Mouse (Mus musculus) kidney, embryonic 15.5 days (tissue): ENCODE data around the gene Tspan9. TPM values are rescaled to one million over a fixed set of nuclear protein-coding genes. Genes with fewer than 3 reads are reported as not detected.

Source experiments
- ATAC-seq: fragments of 200-750 bp; cut with Nextera tagmentation; replicated peaks from 2 replicates; pipeline ENCODE4 v1.8.0; 2017; ENCODE audit warnings: moderate TSS enrichment; ENCODE audit not compliant: low FRiP score
- H3K27ac ChIP-seq: fragments of 300-500 bp; sonication (generic); 2 replicates; pipeline ENCODE4 v1.5.1; 2015; ENCODE audit warnings: mild to moderate bottlenecking, inconsistent platforms
- H3K27me3 ChIP-seq: fragments of 300-500 bp; sonication (generic); 2 replicates; pipeline ENCODE4 v1.6.1; 2015; ENCODE audit warnings: inconsistent platforms
- H3K36me3 ChIP-seq: fragments of 300-500 bp; sonication (generic); 2 replicates; pipeline ENCODE4 v1.6.1; 2015; ENCODE audit warnings: inconsistent platforms
- H3K4me1 ChIP-seq: fragments of 300-500 bp; sonication (generic); 2 replicates; pipeline ENCODE4 v1.6.1; 2015; ENCODE audit warnings: inconsistent platforms
- H3K4me2 ChIP-seq: fragments of 300-500 bp; sonication (generic); 2 replicates; pipeline ENCODE4 v1.6.1; 2015; ENCODE audit warnings: moderate library complexity, mild to moderate bottlenecking, inconsistent platforms
- H3K4me3 ChIP-seq: fragments of 300-500 bp; sonication (generic); replicated peaks from 2 replicates; pipeline ENCODE4 v1.5.1; 2015; ENCODE audit warnings: mild to moderate bottlenecking, inconsistent platforms
- H3K9ac ChIP-seq: fragments of 300-500 bp; sonication (generic); 2 replicates; pipeline ENCODE4 v1.6.1; 2015; ENCODE audit warnings: mild to moderate bottlenecking, inconsistent platforms
- H3K9me3 ChIP-seq: fragments of 300-500 bp; sonication (generic); replicated peaks from 2 replicates; pipeline ENCODE4 v1.6.1; 2016; ENCODE audit warnings: inconsistent platforms
- WGBS: fragments of 180-500 bp; shearing (Covaris S2); methylation state at CpG from one replicate; pipeline ENCODE4 v1.1.7; 2015; ENCODE audit warnings: mixed read lengths; 5-methylcytosine and 5-hydroxymethylcytosine counted together
- polyA plus RNA-seq: library from polyadenylated mRNA; unstranded; fragments of >200 nt; fragmentation: Nextera tagmentation; extraction: Ambion mirVana; gene quantifications from 2 replicates; pipeline ENCODE4 v1.2.1, GENCODE M21; 2015

The Tspan9 gene
- polyA plus RNA-seq, 1 experiment from 2014 or later = 121 TPM

GRCm38 (mm10) chr6:128062216-128062615 is 81.2 kb downstream of the Tspan9 start:
- Histone ChIP-seq H3K9me3 (no peaks in the 10 kb centered on the region), H3K4me3 (no peak overlapping the region), H3K9ac (no peak overlapping the region), H3K4me1 (peaks cover 43% of the 10 kb centered on the region), H3K36me3 (peaks cover 4% of the 10 kb centered on the region; the same call in 1 of the 2 replicates), H3K27ac (no peak overlapping the region), H3K27me3 (no peaks in the 10 kb centered on the region), H3K4me2 (no peak overlapping the region)
- ATAC-seq = no peak
- WGBS = 89% methylated on average over 13 of the region's 13 CpGs

DNA sequence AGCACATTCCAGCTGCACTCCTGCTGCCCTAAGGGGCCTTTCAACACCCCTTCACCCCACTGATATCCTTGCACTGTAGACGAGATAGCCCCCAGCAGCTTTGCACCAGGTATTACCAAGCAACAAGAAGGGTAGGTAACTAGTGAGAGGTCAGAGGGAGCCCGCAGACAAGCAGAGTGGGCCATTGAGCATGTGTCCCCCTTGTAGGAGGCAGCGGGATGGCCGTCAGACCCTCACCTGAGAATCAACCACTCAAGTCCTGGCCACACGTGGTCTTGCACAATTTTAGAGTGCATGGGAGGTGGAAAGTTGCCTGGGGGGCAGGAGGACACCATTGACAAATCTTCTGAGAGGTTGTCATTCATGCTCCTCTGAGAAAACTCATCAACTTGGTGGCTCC is 82.1 kb downstream of the Tspan9 start:
- WGBS = 89% methylated on average over 5 of the region's 5 CpGs
- Histone ChIP-seq H3K27ac (no peak overlapping the region), H3K4me3 (no peak overlapping the region)

GRCm38 (mm10) chr6:128058570-128058969 is 84.8 kb downstream of the Tspan9 start:
- no peak overlapping the region for H3K27ac ChIP-seq
- H3K4me2 ChIP-seq = no peak overlapping the region
- no peaks in the 10 kb centered on the region for H3K27me3 ChIP-seq
- H3K36me3 ChIP-seq = peaks cover 4% of the 10 kb centered on the region; the same call in 1 of the 2 replicates
- H3K9ac ChIP-seq = no peak overlapping the region
- ATAC-seq = no peak
- peaks cover 16% of the 10 kb centered on the region for H3K4me1 ChIP-seq
- 36% methylated on average over 9 of the region's 9 CpGs for WGBS
- H3K4me3 ChIP-seq = no peak overlapping the region
- no peaks in the 10 kb centered on the region for H3K9me3 ChIP-seq

More for the DNA sequence above, 82.1 kb downstream of the Tspan9 start:
- Histone ChIP-seq H3K9ac (no peak overlapping the region), H3K27me3 (no peaks in the 10 kb centered on the region), H3K9me3 (no peaks in the 10 kb centered on the region), H3K4me2 (no peak overlapping the region), H3K4me1 (peaks cover 34% of the 10 kb centered on the region), H3K36me3 (peaks cover 4% of the 10 kb centered on the region; the same call in 1 of the 2 replicates)
- no peak for ATAC-seq

DNA sequence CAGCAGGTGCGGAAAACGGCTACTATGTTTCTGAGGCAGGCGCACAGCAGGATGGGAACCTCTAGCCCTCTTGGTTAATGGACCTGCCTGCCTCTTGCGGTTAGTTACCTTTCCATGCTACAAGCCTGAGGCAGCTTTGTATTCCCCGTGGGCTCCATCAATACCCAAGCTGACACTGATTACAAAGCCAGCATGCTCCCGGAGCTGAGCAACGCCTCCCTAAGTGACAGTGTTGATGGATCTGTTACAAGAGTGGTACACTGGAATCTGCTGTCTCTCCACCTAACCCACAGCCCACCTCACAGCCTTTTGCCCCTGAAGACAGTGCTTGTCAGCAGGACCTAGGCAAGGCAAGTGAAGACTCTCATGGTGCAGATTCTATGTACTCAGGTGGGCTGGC is 85.2 kb downstream of the Tspan9 start:
- no peak overlapping the region for H3K9ac ChIP-seq
- H3K4me1 ChIP-seq = peaks cover 16% of the 10 kb centered on the region
- no peak overlapping the region for H3K27ac ChIP-seq
- no peak overlapping the region for H3K4me2 ChIP-seq
- no peak overlapping the region for H3K4me3 ChIP-seq
- ATAC-seq = no peak
- H3K36me3 ChIP-seq = peaks cover 4% of the 10 kb centered on the region; the same call in 1 of the 2 replicates
- H3K9me3 ChIP-seq = no peaks in the 10 kb centered on the region
- WGBS = 52% methylated on average over 7 of the region's 7 CpGs
- H3K27me3 ChIP-seq = no peaks in the 10 kb centered on the region

GRCm38 (mm10) chr6:128053000-128053732 is 90.2 kb downstream of the Tspan9 start:
- H3K4me3 ChIP-seq = no peak overlapping the region

GRCm38 (mm10) chr6:128047671-128048070 is 95.7 kb downstream of the Tspan9 start:
- peaks cover 31% of the 10 kb centered on the region for H3K4me1 ChIP-seq
- no peak overlapping the region for H3K9ac ChIP-seq
- no peak overlapping the region for H3K4me2 ChIP-seq
- no peaks in the 10 kb centered on the region for H3K27me3 ChIP-seq
- no peak overlapping the region for H3K27ac ChIP-seq
- WGBS = 62% methylated on average over 7 of the region's 7 CpGs
- ATAC-seq = no peak
- no peak overlapping the region for H3K4me3 ChIP-seq
- no peaks in the 10 kb centered on the region for H3K36me3 ChIP-seq
- no peaks in the 10 kb centered on the region for H3K9me3 ChIP-seq

More at GRCm38 (mm10) chr6:128053000-128053732, 90.2 kb downstream of the Tspan9 start:
- Histone ChIP-seq H3K4me2 (no peak overlapping the region), H3K4me1 (no peaks in the 10 kb centered on the region), H3K36me3 (no peaks in the 10 kb centered on the region), H3K9ac (no peak overlapping the region), H3K27ac (no peak overlapping the region), H3K27me3 (no peaks in the 10 kb centered on the region), H3K9me3 (no peaks in the 10 kb centered on the region)
- 69% methylated on average over 10 of the region's 10 CpGs for WGBS
- no peak for ATAC-seq

DNA sequence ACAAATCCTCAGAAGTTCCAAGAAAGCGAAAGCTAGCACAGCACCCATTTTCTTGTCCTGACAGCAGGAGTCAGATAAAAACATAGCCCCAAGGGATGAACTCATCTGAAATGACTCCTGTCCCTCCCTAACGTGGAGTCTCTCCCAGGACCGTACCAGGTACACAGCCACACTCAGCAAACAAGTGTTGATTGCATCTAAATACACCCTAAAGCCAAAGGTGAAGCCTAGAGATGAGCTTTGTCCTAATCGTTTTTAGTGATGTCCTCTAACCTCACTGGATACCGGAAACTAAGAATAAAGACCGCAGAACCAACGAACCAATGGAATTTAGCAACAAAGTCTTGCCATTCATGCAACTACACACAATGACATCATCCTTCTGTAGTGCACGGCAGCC is 96.2 kb downstream of the Tspan9 start:
- H3K4me3 ChIP-seq = no peak overlapping the region
- H3K9ac ChIP-seq = no peak overlapping the region
- 82% methylated on average over 8 of the region's 8 CpGs for WGBS
- H3K9me3 ChIP-seq = no peaks in the 10 kb centered on the region
- ATAC-seq = no peak
- H3K4me2 ChIP-seq = no peak overlapping the region
- no peak overlapping the region for H3K27ac ChIP-seq
- no peaks in the 10 kb centered on the region for H3K36me3 ChIP-seq
- peaks cover 36% of the 10 kb centered on the region for H3K4me1 ChIP-seq
- H3K27me3 ChIP-seq = no peaks in the 10 kb centered on the region

DNA sequence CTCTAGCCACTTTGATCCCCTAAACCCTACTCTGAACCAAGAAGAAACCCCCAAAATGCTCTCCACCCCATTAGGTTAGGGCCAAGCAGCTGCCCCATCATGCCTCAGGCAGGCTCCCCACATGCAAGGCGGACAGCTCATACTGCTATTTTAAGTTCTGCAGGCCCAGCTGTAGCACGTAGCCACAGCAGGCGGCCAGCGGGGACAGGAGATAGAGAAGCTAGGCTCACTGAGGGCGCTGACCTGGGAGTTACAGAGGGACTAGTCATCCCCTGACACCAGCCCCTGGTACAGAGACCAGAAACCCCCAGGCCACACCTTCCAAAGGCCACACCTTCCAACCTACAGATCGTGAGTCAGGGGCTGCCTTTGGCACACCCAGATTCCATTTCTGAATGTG is 96.6 kb downstream of the Tspan9 start:
- no peaks in the 10 kb centered on the region for H3K36me3 ChIP-seq
- no peak overlapping the region for H3K4me3 ChIP-seq
- 80% methylated on average over 6 of the region's 6 CpGs for WGBS
- H3K4me1 ChIP-seq = peaks cover 40% of the 10 kb centered on the region
- ATAC-seq = no peak
- H3K27ac ChIP-seq = no peak overlapping the region
- no peaks in the 10 kb centered on the region for H3K9me3 ChIP-seq
- H3K27me3 ChIP-seq = no peaks in the 10 kb centered on the region
- H3K9ac ChIP-seq = no peak overlapping the region
- no peak overlapping the region for H3K4me2 ChIP-seq

DNA sequence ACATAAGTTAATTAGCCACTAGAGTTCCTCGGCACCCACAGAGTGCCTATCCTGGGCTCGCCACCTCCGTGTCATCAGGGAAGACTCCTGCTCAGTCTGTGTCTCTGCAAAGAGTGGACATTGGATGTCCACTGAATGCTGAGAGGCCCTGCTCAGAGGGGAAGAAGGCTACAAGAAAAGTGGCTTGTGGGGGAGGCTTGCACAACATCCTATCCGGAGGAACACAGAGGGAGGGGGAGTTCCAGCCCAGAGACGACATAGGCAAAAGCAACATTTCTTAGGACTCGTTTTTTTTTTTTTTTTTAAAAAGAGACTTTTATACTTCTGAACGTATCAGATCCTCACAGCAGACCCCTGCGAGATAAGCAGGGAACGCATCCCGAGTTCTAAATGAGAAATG is 98.7 kb downstream of the Tspan9 start:
- Histone ChIP-seq H3K9me3 (no peaks in the 10 kb centered on the region), H3K27ac (peak overlapping the region; percentile 13; the same call in 1 of the 2 replicates), H3K4me1 (peaks cover 53% of the 10 kb centered on the region), H3K4me2 (no peak overlapping the region), H3K9ac (no peak overlapping the region), H3K27me3 (no peaks in the 10 kb centered on the region), H3K4me3 (no peak overlapping the region), H3K36me3 (no peaks in the 10 kb centered on the region)
- 45% methylated on average over 10 of the region's 10 CpGs for WGBS
- peak; percentile 27; the same call in 1 of the 2 replicates for ATAC-seq

DNA sequence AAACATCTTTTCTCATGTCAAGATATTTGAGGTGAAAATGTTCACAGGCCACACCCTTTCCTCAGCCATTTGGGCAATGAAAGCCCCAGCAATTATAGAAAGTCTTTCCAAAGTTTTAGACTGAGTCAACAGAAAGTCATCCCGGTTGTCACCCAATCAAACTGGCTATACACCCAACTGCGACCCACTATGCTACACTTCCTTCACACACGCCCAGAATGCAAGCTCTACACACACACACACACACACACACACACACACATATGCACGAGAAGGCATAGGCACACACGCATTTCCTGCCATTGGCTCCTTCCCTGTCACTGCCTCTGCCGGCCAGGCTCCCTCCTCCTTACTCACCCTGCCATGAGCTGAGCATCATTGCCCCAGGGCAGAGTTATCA is 99.9 kb downstream of the Tspan9 start:
- no peak overlapping the region for H3K4me2 ChIP-seq
- no peak for ATAC-seq
- H3K27ac ChIP-seq = 0 out of 2 replicates have a peak overlapping the region, but pooled peaks have one; percentile 57
- no peaks in the 10 kb centered on the region for H3K27me3 ChIP-seq
- no peak overlapping the region for H3K9ac ChIP-seq
- no peaks in the 10 kb centered on the region for H3K36me3 ChIP-seq
- no peaks in the 10 kb centered on the region for H3K9me3 ChIP-seq
- peaks cover 61% of the 10 kb centered on the region for H3K4me1 ChIP-seq
- 72% methylated on average over 6 of the region's 6 CpGs for WGBS
- H3K4me3 ChIP-seq = no peak overlapping the region

- Histone ChIP-seq H3K27ac (peak overlapping the region; percentile 57), H3K9ac (no peak overlapping the region), H3K9me3 (no peaks in the 10 kb centered on the region), H3K4me1 (peaks cover 71% of the 10 kb centered on the region), H3K36me3 (no peaks in the 10 kb centered on the region), H3K4me2 (no peak overlapping the region), H3K4me3 (no peak overlapping the region), H3K27me3 (no peaks in the 10 kb centered on the region)
- WGBS = 32% methylated on average over 6 of the region's 6 CpGs
- ATAC-seq = peak; percentile 52
Observed at GRCm38 (mm10) chr6:128041836-128042235, 101.6 kb downstream of the Tspan9 start.

DNA sequence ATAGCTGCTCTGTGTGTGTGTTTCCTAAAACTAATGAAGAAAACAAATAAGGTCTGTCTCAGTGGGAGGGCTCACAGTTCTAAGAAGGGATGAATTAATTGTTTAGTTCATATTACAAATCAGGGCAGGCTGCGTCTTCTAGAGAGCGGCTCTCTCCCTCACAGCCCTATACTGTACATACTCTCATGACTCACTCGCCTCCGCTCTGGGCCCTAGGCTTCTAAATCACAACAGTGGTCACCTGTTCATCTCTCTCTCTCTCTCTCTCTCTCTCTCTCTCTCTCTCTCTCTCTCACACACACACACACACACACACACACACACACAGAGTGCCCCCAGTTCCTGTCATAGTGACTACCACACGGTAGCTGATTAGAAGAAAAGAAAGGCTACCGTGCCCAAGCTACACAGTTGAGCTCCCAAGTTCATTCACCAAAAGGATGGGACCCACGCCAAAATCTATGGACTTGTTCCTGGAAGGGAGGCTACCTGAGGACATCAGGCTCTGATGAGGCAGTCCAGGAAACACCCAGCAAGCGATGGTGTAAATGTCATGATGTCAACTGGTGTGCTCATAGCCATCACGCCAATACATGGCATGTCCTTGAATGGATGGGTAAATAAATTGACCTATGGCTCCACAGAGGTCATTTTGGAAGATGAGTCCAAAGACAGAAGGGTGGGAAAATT is 104.2 kb downstream of the Tspan9 start:
- no peak overlapping the region for H3K9ac ChIP-seq
- H3K36me3 ChIP-seq = no peaks in the 10 kb centered on the region
- peaks cover 3% of the 10 kb centered on the region; the same call in 1 of the 2 replicates for H3K27me3 ChIP-seq
- no peak for ATAC-seq
- WGBS = 81% methylated on average over 9 of the region's 9 CpGs
- H3K9me3 ChIP-seq = no peaks in the 10 kb centered on the region
- H3K4me2 ChIP-seq = no peak overlapping the region
- H3K27ac ChIP-seq = no peak overlapping the region
- H3K4me3 ChIP-seq = no peak overlapping the region
- H3K4me1 ChIP-seq = peaks cover 80% of the 10 kb centered on the region
